Mouse (Mus musculus) intestine, embryonic 16.5 days (tissue): Measurements from ENCODE around the gene Chsy1. TPM values are rescaled to one million over a fixed set of nuclear protein-coding genes. Genes with fewer than 3 reads are reported as not detected.

ENCODE experiments used
- ATAC-seq: fragments of 200-750 bp; cut with Nextera tagmentation; 2 replicates; pipeline ENCODE4 v1.8.0; 2017; ENCODE audit warnings: moderate TSS enrichment, moderate library complexity
- H3K27ac ChIP-seq: fragments of 300-500 bp; sonication (generic); 2 replicates; pipeline ENCODE4 v1.5.1; 2014; ENCODE audit warnings: mild to moderate bottlenecking, low read length
- H3K27me3 ChIP-seq: fragments of 300-500 bp; sonication (generic); replicated peaks from 2 replicates; pipeline ENCODE4 v1.6.1; 2014; ENCODE audit warnings: low read length, control low read depth, mixed read lengths; ENCODE audit not compliant: control insufficient read depth, insufficient read depth
- H3K36me3 ChIP-seq: fragments of 300-500 bp; sonication (generic); 2 replicates; pipeline ENCODE4 v1.6.1; 2014; ENCODE audit warnings: low read length, control low read depth; ENCODE audit not compliant: control insufficient read depth, insufficient read depth
- H3K4me1 ChIP-seq: fragments of 300-500 bp; sonication (generic); 2 replicates; pipeline ENCODE4 v1.6.1; 2014; ENCODE audit warnings: low read length, control low read depth, mixed read lengths; ENCODE audit not compliant: control insufficient read depth, insufficient read depth
- H3K4me2 ChIP-seq: fragments of 300-500 bp; sonication (generic); 2 replicates; pipeline ENCODE4 v1.6.1; 2014; ENCODE audit warnings: low read depth, low read length, control low read depth
- H3K4me3 ChIP-seq: fragments of 300-500 bp; sonication (generic); 2 replicates; pipeline ENCODE4 v1.5.1; 2014; ENCODE audit warnings: mild to moderate bottlenecking, low read length
- H3K9ac ChIP-seq: fragments of 300-500 bp; sonication (generic); 2 replicates; pipeline ENCODE4 v1.6.1; 2014; ENCODE audit warnings: low read depth, low read length
- H3K9me3 ChIP-seq: fragments of 300-500 bp; sonication (generic); 2 replicates; pipeline ENCODE4 v1.6.1; 2016; ENCODE audit warnings: low read length, control low read depth; ENCODE audit not compliant: control insufficient read depth
- WGBS: fragments of 180-500 bp; shearing (Covaris S2); extraction: QIAGEN DNeasy Blood & Tissue Kit; methylation state at CpG from one replicate; pipeline ENCODE4 v1.1.7; 2014; 5-methylcytosine and 5-hydroxymethylcytosine counted together
- polyA plus RNA-seq: library from polyadenylated mRNA; unstranded; fragments of >200 nt; fragmentation: Nextera tagmentation; extraction: Ambion mirVana; gene quantifications from 2 replicates; pipeline ENCODE4 v1.2.1, GENCODE M21; 2015

Chsy1 gene
- polyA plus RNA-seq, 1 experiment from 2014 or later, result 7.0 TPM

GRCm38 (mm10) chr7:66176256-66176655, 66.9 kb downstream of the Chsy1 start:
- Histone ChIP-seq H3K9me3 (no peaks in the 10 kb centered on the region), H3K4me2 (no peak overlapping the region), H3K27ac (no peak overlapping the region), H3K4me3 (no peak overlapping the region), H3K4me1 (no peaks in the 10 kb centered on the region), H3K27me3 (no peaks in the 10 kb centered on the region), H3K9ac (no peak overlapping the region), H3K36me3 (no peaks in the 10 kb centered on the region)
- ATAC-seq, result no peak
- 86% methylated on average over 4 of the region's 4 CpGs for WGBS

DNA sequence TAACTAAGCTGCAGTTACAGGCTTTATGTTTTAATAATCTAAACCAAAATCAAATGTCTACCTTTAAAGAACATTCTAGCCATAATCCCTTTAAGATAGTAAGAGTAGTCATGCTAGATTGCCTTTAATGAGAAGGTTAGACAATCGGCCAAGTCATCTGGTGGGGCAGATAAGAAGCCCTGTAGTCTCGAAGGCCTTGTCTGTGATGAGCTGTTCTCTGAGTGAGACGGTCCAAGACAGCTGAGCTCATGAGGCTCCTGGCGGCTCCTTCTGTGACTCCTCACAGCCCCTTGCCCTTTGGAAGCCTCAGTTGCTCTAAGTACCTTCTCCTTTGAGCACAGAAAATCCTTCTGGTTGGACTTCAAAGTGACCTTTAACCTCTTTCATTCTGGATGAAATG, 67.6 kb downstream of the Chsy1 start:
- Histone ChIP-seq H3K4me1 (no peaks in the 10 kb centered on the region), H3K4me2 (no peak overlapping the region), H3K9ac (no peak overlapping the region), H3K27me3 (no peaks in the 10 kb centered on the region), H3K27ac (no peak overlapping the region), H3K9me3 (no peaks in the 10 kb centered on the region), H3K36me3 (no peaks in the 10 kb centered on the region), H3K4me3 (no peak overlapping the region)
- ATAC-seq, result no peak
- 76% methylated on average over 4 of the region's 4 CpGs for WGBS

DNA sequence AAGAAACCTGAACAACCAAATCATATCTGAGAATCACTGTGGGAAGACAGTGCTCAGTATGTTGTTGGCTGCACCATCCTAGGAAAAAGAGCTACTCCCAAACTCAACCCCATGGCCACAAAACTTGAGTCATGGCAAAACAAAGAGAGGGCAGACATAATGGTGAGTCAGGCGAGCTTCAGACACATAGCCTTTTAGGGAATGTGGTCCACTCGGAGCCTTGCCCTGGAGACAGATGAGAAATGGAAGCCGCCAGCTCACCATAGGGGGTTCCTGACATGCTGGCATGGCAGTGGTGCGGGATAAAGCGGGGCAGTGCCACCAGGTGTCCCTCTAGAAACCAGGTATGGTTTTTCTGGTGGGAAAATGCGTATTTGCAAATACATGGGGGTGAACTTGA, 68.8 kb downstream of the Chsy1 start:
- Histone ChIP-seq H3K9ac (no peak overlapping the region), H3K4me3 (no peak overlapping the region), H3K9me3 (no peaks in the 10 kb centered on the region), H3K4me2 (no peak overlapping the region), H3K4me1 (no peaks in the 10 kb centered on the region), H3K27me3 (no peaks in the 10 kb centered on the region), H3K36me3 (no peaks in the 10 kb centered on the region), H3K27ac (no peak overlapping the region)
- WGBS, result 88% methylated on average over 6 of the region's 6 CpGs
- ATAC-seq, result no peak

DNA sequence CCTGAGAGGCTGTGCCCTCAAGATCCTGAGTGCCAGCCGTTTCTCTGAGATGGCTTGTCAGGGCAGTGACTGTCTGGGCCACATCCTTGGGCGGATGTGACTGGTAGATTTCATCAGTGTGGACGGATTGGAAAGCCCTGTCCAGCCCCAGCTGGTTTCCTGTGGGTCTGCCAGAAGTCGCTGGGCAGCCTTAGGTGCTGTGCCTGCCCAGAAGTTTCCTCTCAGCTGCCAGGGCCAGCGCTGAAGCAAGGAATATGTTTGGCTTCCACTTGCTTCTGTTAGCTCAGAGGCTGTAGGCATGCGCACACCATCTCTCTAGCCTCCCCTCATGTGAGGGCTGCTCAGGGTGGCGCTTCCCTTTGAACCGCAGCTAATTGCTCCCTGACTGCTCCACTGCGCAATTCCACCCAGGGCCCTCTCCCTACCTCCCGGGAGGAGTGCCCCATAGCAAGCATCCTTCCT, 69.8 kb downstream of the Chsy1 start:
- H3K9me3 ChIP-seq, result no peaks in the 10 kb centered on the region
- no peaks in the 10 kb centered on the region for H3K27me3 ChIP-seq
- no peak overlapping the region for H3K4me2 ChIP-seq
- H3K27ac ChIP-seq, result no peak overlapping the region
- no peaks in the 10 kb centered on the region for H3K36me3 ChIP-seq
- WGBS, result 60% methylated on average over 10 of the region's 10 CpGs
- ATAC-seq, result no peak
- H3K4me3 ChIP-seq, result no peak overlapping the region
- no peak overlapping the region for H3K9ac ChIP-seq
- H3K4me1 ChIP-seq, result no peaks in the 10 kb centered on the region

DNA sequence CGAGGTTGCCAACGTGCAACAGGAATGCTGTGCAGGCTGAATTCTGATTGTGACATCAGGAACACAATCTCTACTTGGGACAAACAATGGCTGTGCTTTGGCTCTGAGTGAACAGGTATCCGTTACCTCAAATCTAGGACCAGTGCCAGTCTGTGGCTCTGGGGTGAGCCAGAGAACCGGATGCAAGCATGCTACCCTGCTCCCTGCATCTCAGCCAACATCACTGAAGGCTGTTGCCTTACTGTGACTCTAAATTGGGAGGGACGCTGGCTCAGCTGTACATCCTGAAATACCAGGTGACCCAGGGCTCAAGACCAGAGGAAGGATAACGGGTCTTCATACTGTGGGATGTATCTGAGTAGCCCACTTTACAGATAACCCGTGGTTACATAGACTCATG, 70.4 kb downstream of the Chsy1 start:
- H3K27ac ChIP-seq, result no peak overlapping the region
- 86% methylated on average over 7 of the region's 7 CpGs for WGBS
- no peak for ATAC-seq

DNA sequence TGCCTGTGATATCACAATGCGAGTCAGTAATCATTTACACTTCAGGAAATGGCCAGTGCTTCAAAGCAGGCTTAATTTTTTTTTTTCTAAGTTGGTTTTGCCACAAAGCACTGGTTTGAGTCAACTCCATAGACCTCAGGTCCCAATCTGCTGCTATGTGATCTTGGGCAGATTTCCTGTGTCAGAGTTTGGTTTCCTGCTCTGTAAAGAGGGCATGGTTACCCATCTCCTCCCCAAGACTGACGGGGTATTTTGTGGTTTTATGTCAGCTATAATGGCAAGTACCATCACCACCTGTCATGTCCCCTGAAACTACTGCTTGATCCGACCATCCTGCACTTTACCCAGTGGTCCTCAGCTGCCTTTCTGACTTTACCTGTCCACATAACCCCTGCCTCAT, 70.9 kb downstream of the Chsy1 start:
- Histone ChIP-seq H3K4me3 (no peak overlapping the region), H3K9me3 (no peaks in the 10 kb centered on the region), H3K27ac (no peak overlapping the region), H3K4me1 (no peaks in the 10 kb centered on the region), H3K4me2 (no peak overlapping the region), H3K27me3 (no peaks in the 10 kb centered on the region), H3K36me3 (no peaks in the 10 kb centered on the region), H3K9ac (no peak overlapping the region)
- 72% methylated on average over 3 of the region's 3 CpGs for WGBS
- ATAC-seq, result no peak

More for the DNA sequence above, 70.4 kb downstream of the Chsy1 start:
- no peaks in the 10 kb centered on the region for H3K27me3 ChIP-seq
- no peak overlapping the region for H3K9ac ChIP-seq
- no peaks in the 10 kb centered on the region for H3K36me3 ChIP-seq
- H3K4me3 ChIP-seq, result no peak overlapping the region
- H3K9me3 ChIP-seq, result no peaks in the 10 kb centered on the region
- no peak overlapping the region for H3K4me2 ChIP-seq
- H3K4me1 ChIP-seq, result no peaks in the 10 kb centered on the region

DNA sequence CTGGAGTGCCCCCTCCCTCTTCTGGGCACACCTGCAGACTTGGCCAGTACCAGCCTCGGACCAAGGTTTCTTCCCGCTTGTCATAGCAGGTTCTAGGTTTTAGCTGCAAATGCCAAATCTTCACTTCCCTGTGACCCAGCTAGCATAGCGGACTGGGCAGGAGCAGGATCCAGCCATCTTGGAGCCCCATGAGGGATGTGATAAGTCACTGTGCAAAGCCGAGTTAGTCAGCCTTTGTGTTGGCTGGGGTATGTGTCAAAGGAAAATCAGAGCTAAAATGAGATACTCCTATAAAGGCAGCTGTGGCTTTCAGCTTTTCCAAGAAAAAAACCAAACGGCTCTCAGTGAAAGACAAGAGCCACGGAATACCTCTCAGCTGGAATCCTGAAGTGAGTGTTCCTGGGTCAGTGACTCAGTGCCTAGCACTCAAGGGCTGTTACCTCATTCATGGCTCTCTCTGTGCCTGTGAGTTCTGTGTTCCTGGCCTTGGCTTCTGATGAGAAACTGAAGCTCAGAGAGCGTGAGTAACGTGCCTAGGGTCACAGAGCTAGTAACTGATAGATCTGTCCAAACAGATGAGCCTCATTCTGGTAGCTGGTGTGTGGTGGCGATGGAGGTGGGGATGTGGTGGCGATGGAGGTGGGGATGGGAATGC, 71.5 kb downstream of the Chsy1 start:
- ATAC-seq, result no peak
- 91% methylated on average over 10 of the region's 10 CpGs for WGBS

GRCm38 (mm10) chr7:66182075-66182715, 72.9 kb downstream of the Chsy1 start:
- Histone ChIP-seq H3K27me3 (no peaks in the 10 kb centered on the region), H3K4me1 (no peaks in the 10 kb centered on the region), H3K9me3 (no peaks in the 10 kb centered on the region), H3K4me2 (no peak overlapping the region), H3K4me3 (no peak overlapping the region), H3K27ac (no peak overlapping the region), H3K9ac (no peak overlapping the region), H3K36me3 (no peaks in the 10 kb centered on the region)
- WGBS, result 84% methylated on average over 7 of the region's 7 CpGs
- no peak for ATAC-seq

More for the DNA sequence above, 71.5 kb downstream of the Chsy1 start:
- no peak overlapping the region for H3K9ac ChIP-seq
- no peak overlapping the region for H3K27ac ChIP-seq
- no peak overlapping the region for H3K4me3 ChIP-seq
- H3K27me3 ChIP-seq, result no peaks in the 10 kb centered on the region
- no peaks in the 10 kb centered on the region for H3K4me1 ChIP-seq
- H3K9me3 ChIP-seq, result no peaks in the 10 kb centered on the region
- no peak overlapping the region for H3K4me2 ChIP-seq
- H3K36me3 ChIP-seq, result no peaks in the 10 kb centered on the region

GRCm38 (mm10) chr7:66183404-66183803, 74.1 kb downstream of the Chsy1 start:
- 65% methylated on average over 8 of the region's 8 CpGs for WGBS
- Histone ChIP-seq H3K9me3 (no peaks in the 10 kb centered on the region), H3K4me2 (no peak overlapping the region), H3K9ac (no peak overlapping the region), H3K4me3 (no peak overlapping the region), H3K4me1 (no peaks in the 10 kb centered on the region), H3K27me3 (no peaks in the 10 kb centered on the region), H3K36me3 (no peaks in the 10 kb centered on the region), H3K27ac (no peak overlapping the region)
- ATAC-seq, result no peak
